Mouse (Mus musculus): ENCODE measurements at regions not wholly inside any gene's neighbourhood (a gene's known extent, or its start where the extent isn't known, plus 50 kb on each side); places are given as distances from the start of the nearest gene placed in this dataset.
A peak's percentile ranks its signal among the peaks of the same experiment; 100 is the strongest.

DNA sequence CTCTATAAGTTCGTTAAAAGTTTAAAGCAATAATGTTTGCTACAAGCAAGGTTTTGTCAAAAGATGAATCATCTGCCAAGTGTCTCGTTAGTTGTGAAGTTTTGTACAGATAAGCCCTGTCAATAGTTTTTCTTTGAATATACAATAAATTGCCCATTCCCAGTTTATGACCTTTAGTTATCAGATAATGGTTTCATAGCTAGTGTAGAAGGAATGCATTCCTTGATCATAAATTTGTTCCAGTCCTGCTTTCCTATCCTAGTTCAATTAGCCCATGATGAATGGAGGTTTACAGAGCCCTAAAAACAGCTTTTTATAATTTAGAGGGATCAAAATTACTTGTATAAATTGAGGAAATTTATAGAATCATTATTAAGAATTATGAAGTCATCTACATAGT lies 62.5 kb upstream of the Lrch2 start:
- DNase-seq (ENCODE audit: low spot score in 2 of 2) = no peak

DNA sequence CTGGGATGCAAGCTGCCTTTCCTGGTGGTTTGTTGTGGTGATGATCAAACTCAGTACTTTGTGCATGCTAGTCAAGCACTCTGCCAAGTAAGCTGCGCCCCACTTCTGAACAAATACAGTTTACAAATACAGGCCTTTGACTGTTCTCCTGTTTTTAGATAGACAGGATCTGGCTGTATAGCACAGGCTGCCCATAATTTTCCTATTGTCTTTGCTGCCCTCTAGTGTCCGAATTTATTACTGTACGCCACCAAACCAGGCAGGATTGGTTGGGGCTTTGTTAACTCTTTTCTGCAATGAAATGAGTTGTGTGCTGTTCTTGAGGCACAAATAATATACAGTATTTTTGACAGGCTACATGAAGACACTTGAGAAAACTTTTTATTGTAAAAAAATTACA lies 54.8 kb upstream of the Lrch2 start:
- peak; percentile 57 to 74 for DNase-seq (ENCODE audit: low spot score in 2 of 2)
